In the genomic region with DNA sequence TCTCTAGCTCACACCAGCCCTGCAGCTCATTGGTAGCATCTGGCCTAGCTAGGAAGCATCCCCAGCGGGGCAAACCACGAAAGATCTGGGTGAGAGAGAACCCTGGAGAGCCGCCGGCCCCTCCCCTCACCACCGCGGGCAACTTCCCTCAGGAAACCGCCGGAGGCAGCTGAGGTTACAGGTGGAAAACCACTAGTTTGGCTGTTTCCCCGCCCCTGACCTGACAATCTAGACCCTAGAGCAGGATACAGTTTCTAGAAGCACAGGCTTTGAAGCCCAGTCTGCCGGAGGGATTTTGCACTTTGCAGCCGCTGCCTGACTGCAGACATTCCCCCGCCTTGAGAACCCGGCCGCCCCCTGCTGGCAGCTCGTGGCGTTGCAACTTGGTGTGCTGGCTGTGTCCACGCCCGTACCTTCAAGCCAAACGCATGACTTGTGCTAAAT, we compare ENCODE assay signal across 8 mouse cellular contexts. TPM values are rescaled to one million over a fixed set of nuclear protein-coding genes. Genes with fewer than 3 reads are reported as not detected.
A peak's percentile ranks its signal among the peaks of the same experiment; 100 is the strongest.
DNase-seq lines count a peak whose midpoint lies in the region; ATAC-seq and TF ChIP-seq lines count a peak whose summit lies in the region.

No protein-coding gene starts in this region.

- under 1% methylated on average over 19 of the region's 19 CpGs for WGBS in hindbrain, postnatal 0 days

- H3K36me3 ChIP-seq in hindbrain, postnatal 0 days (ENCODE audit: insufficient read depth, low read length), result no peaks in the 10 kb centered on the region

- peak overlapping the region; percentile 33; the same call in 1 of the 2 replicates for H3K9ac ChIP-seq in hindbrain, postnatal 0 days (replicated peaks; ENCODE audit: low read length)

- H3K4me2 ChIP-seq in hindbrain, postnatal 0 days (ENCODE audit: low read depth, low read length), result peak overlapping the region; percentile 68

- H3K27ac ChIP-seq in gastrocnemius, adult 2 months, result peak overlapping the region; percentile 80
- no peak overlapping the region; the same call in 1 of the 2 replicates for H3K27ac ChIP-seq in hindbrain, postnatal 0 days
- H3K27ac ChIP-seq in left cerebral cortex, adult 2 months, result no peak overlapping the region

- H3K4me1 ChIP-seq in hindbrain, postnatal 0 days (ENCODE audit: insufficient read depth, low read length), result no peaks in the 10 kb centered on the region

- peak; percentile 92 for DNase-seq in ZHBTc4 (ENCODE audit: low read depth, low spot score)
- peak; percentile 94 for DNase-seq in gastrocnemius, adult 2 months
- peak; percentile 89 for DNase-seq in hindbrain, postnatal 0 days (ENCODE audit: low spot score)
- peak; percentile 81 to 97 for DNase-seq in left cerebral cortex, adult 2 months (ENCODE audit: extremely low spot score in 1 of 2, low spot score in 2 of 2)
- DNase-seq in right cerebral cortex, adult 18-20 months, result peak; percentile 82
- peak; percentile 96 for DNase-seq in urinary bladder, adult 2 months (ENCODE audit: low spot score)

- H3K27me3 ChIP-seq in hindbrain, postnatal 0 days (ENCODE audit: insufficient read depth, low read length), result no peaks in the 10 kb centered on the region

- no peak; the same call in 1 of the 2 replicates for TF ChIP-seq CTCF in gastrocnemius, adult 2 months (IDR thresholded peaks at IDR 0.05)
- TF ChIP-seq CTCF in hindbrain, postnatal 0 days (IDR thresholded peaks at IDR 0.05; ENCODE audit: low read depth), result peak; percentile 98
- TF ChIP-seq CTCF in left cerebral cortex, adult 2 months (IDR thresholded peaks at IDR 0.05), result peak; percentile 98

- peak; percentile 91 for ATAC-seq in common myeloid progenitor, adult 5-6 weeks (replicated peaks; ENCODE audit: low read depth, poor library complexity, severe bottlenecking)
- ATAC-seq in hindbrain, postnatal 0 days, result peak; percentile 77
- peak; percentile 91 for ATAC-seq in megakaryocyte, adult 5-6 weeks (ENCODE audit: poor library complexity, severe bottlenecking)

- no peaks in the 10 kb centered on the region for H3K9me3 ChIP-seq in hindbrain, postnatal 0 days (ENCODE audit: low read length)

- H3K4me3 ChIP-seq in gastrocnemius, adult 2 months, result peak overlapping the region; percentile 64
- peak overlapping the region; percentile 31 for H3K4me3 ChIP-seq in hindbrain, postnatal 0 days (ENCODE audit: low read length)
- H3K4me3 ChIP-seq in left cerebral cortex, adult 2 months, result peak overlapping the region; percentile 50

- intact Hi-C loops in gastrocnemius, adult 2 months (cut with DNase I), result loop anchor here (1.0 kb wide), 1 partner anchor 40 kb away; a partner anchor contains a TSS
- intact Hi-C loops in left cerebral cortex, adult 2 months (cut with DNase I), result loop anchor here (1.0 to 5.0 kb wide), 3 partner anchors 15 to 123 kb away; a partner anchor contains a TSS

RNA-seq across cellular contexts. Expression of a gene that starts 6.7 kb away (rescaled TPM):
- not detected in 2 replicates for total RNA-seq in common myeloid progenitor, adult 5-6 weeks (2017)
- not detected for total RNA-seq in gastrocnemius, adult 2 months (2021)
- total RNA-seq in hindbrain, postnatal 0 days (2014; rRNA removed), result not detected in 2 replicates
- 0.46 and 0.55 TPM in 2 replicates for polyA plus RNA-seq in hindbrain, postnatal 0 days (2015; fragmentation: Nextera tagmentation; extraction: Ambion mirVana)
- total RNA-seq in left cerebral cortex, adult 2 months (2021), result not detected
- not detected in 2 replicates for total RNA-seq in megakaryocyte, adult 5-6 weeks (2015)
- total RNA-seq in megakaryocyte, adult 5-6 weeks (2017), result not detected in 2 replicates
- 25.6 and 37.5 TPM in 2 replicates for polyA plus RNA-seq in urinary bladder, adult 2 months (2012; rRNA removed)

RNA-seq across cellular contexts. Expression of a gene that starts 19.1 kb away (rescaled TPM):
- total RNA-seq in common myeloid progenitor, adult 5-6 weeks (2017), result 0.32 TPM in 1 of 2 replicates, not detected in the other
- 10 to 100 TPM; 21.9 to 26.7 TPM for total RNA-seq in gastrocnemius, adult 2 months (2021)
- total RNA-seq in hindbrain, postnatal 0 days (2014; rRNA removed), result 43.2 and 50.7 TPM in 2 replicates
- polyA plus RNA-seq in hindbrain, postnatal 0 days (2015; fragmentation: Nextera tagmentation; extraction: Ambion mirVana), result 29.0 and 30.7 TPM in 2 replicates
- total RNA-seq in left cerebral cortex, adult 2 months (2021), result 10 to 100 TPM; 12.2 to 15.1 TPM
- not detected in 2 replicates for total RNA-seq in megakaryocyte, adult 5-6 weeks (2015)
- 0.29 TPM in 1 of 2 replicates, not detected in the other for total RNA-seq in megakaryocyte, adult 5-6 weeks (2017)
- 171 and 177 TPM in 2 replicates for polyA plus RNA-seq in urinary bladder, adult 2 months (2012; rRNA removed)

RNA-seq across cellular contexts. Expression of a gene that starts 32.6 kb away (rescaled TPM):
- 1.6 and 2.4 TPM in 2 replicates for total RNA-seq in common myeloid progenitor, adult 5-6 weeks (2017)
- 1 to 10 TPM; 1.3 to 1.5 TPM for total RNA-seq in gastrocnemius, adult 2 months (2021)
- total RNA-seq in hindbrain, postnatal 0 days (2014; rRNA removed), result 0.40 and 0.89 TPM in 2 replicates
- polyA plus RNA-seq in hindbrain, postnatal 0 days (2015; fragmentation: Nextera tagmentation; extraction: Ambion mirVana), result 0.66 and 1.1 TPM in 2 replicates
- under 1 TPM; 0.56 to 0.77 TPM for total RNA-seq in left cerebral cortex, adult 2 months (2021)
- total RNA-seq in megakaryocyte, adult 5-6 weeks (2015), result 29.2 and 39.1 TPM in 2 replicates
- total RNA-seq in megakaryocyte, adult 5-6 weeks (2017), result 9.7 and 17.1 TPM in 2 replicates
- 10.8 and 10.9 TPM in 2 replicates for polyA plus RNA-seq in urinary bladder, adult 2 months (2012; rRNA removed)

RNA-seq across cellular contexts. Expression of a gene that starts 39.6 kb away (rescaled TPM):
- total RNA-seq in common myeloid progenitor, adult 5-6 weeks (2017), result 0.73 and 2.5 TPM in 2 replicates
- 1 to 10 TPM; 1.4 to 1.5 TPM for total RNA-seq in gastrocnemius, adult 2 months (2021)
- 68.9 and 76.5 TPM in 2 replicates for total RNA-seq in hindbrain, postnatal 0 days (2014; rRNA removed)
- polyA plus RNA-seq in hindbrain, postnatal 0 days (2015; fragmentation: Nextera tagmentation; extraction: Ambion mirVana), result 55.6 and 57.5 TPM in 2 replicates
- total RNA-seq in left cerebral cortex, adult 2 months (2021), result 1 to 10 TPM; 7.9 to 8.2 TPM
- 0.51 and 0.78 TPM in 2 replicates for total RNA-seq in megakaryocyte, adult 5-6 weeks (2015)
- 0.37 and 0.66 TPM in 2 replicates for total RNA-seq in megakaryocyte, adult 5-6 weeks (2017)
- polyA plus RNA-seq in urinary bladder, adult 2 months (2012; rRNA removed), result 37.9 and 38.6 TPM in 2 replicates

Comparison
In these comparisons a context has a peak if more than half of its experiments do, and no peak if none do; other contexts are left out.
1. RNA of a gene that starts 19.1 kb away (total RNA-seq): 43.2 to 50.7 TPM in hindbrain, postnatal 0 days, 21.9 to 26.7 TPM in gastrocnemius, adult 2 months and 12.2 to 15.1 TPM in left cerebral cortex, adult 2 months; 0.32 TPM in common myeloid progenitor, adult 5-6 weeks and 0.29 TPM in megakaryocyte, adult 5-6 weeks; every median in the first group is over 10 times any median in the second.
2. Peak in every context shown above with its lines, with median percentiles within 50 percentile points of each other: DNase-seq, ATAC-seq and H3K4me3 ChIP-seq.